Mouse (Mus musculus): Measurements from ENCODE around the gene Mtch1. TPM values are rescaled to one million over a fixed set of nuclear protein-coding genes. Genes with fewer than 3 reads are reported as not detected.
"Not testable (repeated sequence)": the region's sequence is repeated elsewhere in the genome, so short reads cannot be mapped to it uniquely, and the experiment has no call there.

The Mtch1 gene
- total and polyA plus RNA-seq, 3 experiments: 143 to 233 (median 147) TPM

DNA sequence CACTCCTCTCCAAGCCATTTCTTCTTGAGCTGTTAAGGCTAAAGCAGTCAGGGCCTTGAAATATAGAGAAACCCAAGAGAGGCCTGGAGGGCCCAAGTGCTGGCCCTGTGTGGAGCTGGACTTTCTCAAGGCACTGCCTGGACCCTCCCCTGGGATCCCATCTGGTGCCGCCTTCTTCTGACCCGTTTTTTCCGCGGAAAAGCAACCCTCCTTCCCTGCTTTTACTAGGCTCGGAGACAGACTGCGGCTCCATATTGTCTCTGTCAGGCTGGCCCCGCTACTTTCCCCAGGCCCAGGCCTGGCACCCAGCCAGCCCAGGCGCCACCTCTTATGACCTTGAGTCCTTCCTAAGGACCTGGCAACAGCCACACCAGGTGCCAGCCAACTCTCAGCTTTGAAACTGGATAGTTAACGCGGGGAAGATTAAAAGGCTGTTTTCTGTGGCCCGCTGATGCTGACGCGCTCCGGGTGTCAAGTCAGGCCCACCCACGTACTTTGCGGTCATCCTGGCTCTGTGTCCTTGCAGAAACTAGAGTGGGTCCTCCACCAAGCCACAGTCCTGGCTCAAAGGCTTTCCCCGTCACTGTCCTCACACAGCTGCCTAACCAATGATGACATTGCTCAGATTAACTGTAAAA is 8.2 kb upstream of the Mtch1 start:
- DNase-seq (ENCODE audit: low read depth, low spot score): no peak
- Histone ChIP-seq H3K27me3 (ENCODE audit: control insufficient read depth in 1 of 2, insufficient read depth in 2 of 2, low read length in 2 of 2) (peaks cover 2% of the 10 kb centered on the region in 2 experiments; a peak in 2 of 4 replicates), H3K27ac (ENCODE audit: control insufficient read depth, low read depth, low read length) (no peak overlapping the region), H3K36me3 (ENCODE audit: control insufficient read depth in 1 of 2, insufficient read depth in 2 of 2, low read length in 2 of 2) (peaks cover 0 to 2% of the 10 kb centered on the region in 2 experiments; a peak in 2 of 4 replicates), H3K79me2 (ENCODE audit: control insufficient read depth, insufficient read depth, low read length, poor library complexity) (no peaks in the 10 kb centered on the region), H3K4me1 (ENCODE audit: control insufficient read depth in 1 of 2, insufficient read depth in 2 of 2, low read length in 2 of 2) (peaks cover 0 to 2% of the 10 kb centered on the region in 2 experiments; a peak in 2 of 4 replicates), H3K9ac (ENCODE audit: control insufficient read depth, low read depth, low read length, poor library complexity, severe bottlenecking) (no peak overlapping the region), H3K4me3 (ENCODE audit: control insufficient read depth in 1 of 2, insufficient read depth in 1 of 2, low read depth in 2 of 2, low read length in 2 of 2) (no peak overlapping the region), H3K9me3 (replicated peaks; ENCODE audit: insufficient read depth, low read length) (no peaks in the 10 kb centered on the region)
- no peak for TF ChIP-seq GABPA (IDR thresholded peaks at IDR 0.05; ENCODE audit: low read depth, low read length)

DNA sequence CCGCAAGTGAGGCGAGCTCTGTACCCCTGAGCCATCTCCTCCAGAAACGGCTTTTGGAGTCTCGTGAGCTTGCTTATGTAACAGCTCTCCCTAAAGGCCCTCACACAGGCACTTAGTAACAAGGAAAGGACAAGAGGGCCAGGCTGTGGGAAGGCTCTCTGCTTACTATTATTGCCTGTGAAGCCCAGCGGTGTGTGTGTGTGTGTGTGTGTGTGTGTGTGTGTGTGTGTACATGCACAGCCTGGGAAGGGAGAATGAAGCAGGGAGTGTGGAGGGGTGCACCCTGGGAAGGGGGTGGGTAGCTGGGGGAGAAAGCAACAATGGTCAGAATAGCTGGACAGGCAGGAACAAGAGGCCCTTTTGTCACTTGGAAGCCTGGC is 7.7 kb upstream of the Mtch1 start:
- Histone ChIP-seq H3K4me3 (ENCODE audit: control insufficient read depth in 1 of 2, insufficient read depth in 1 of 2, low read depth in 2 of 2, low read length in 2 of 2) (no peak overlapping the region), H3K9ac (ENCODE audit: control insufficient read depth, low read depth, low read length, poor library complexity, severe bottlenecking) (no peak overlapping the region), H3K27ac (ENCODE audit: control insufficient read depth, low read depth, low read length) (no peak overlapping the region), H3K4me1 (ENCODE audit: control insufficient read depth in 1 of 2, insufficient read depth in 2 of 2, low read length in 2 of 2) (no peaks in the 10 kb centered on the region), H3K27me3 (ENCODE audit: control insufficient read depth in 1 of 2, insufficient read depth in 2 of 2, low read length in 2 of 2) (peaks cover 2% of the 10 kb centered on the region in 2 experiments; a peak in 2 of 4 replicates), H3K9me3 (replicated peaks; ENCODE audit: insufficient read depth, low read length) (no peaks in the 10 kb centered on the region), H3K79me2 (ENCODE audit: control insufficient read depth, insufficient read depth, low read length, poor library complexity) (no peaks in the 10 kb centered on the region), H3K36me3 (ENCODE audit: control insufficient read depth in 1 of 2, insufficient read depth in 2 of 2, low read length in 2 of 2) (no peaks in the 10 kb centered on the region)
- no peak for TF ChIP-seq HCFC1 (IDR thresholded peaks at IDR 0.05; ENCODE audit: low read depth, low read length)
- no peak for TF ChIP-seq KAT2A (conservative IDR thresholded peaks at IDR 0.05; ENCODE audit: low read depth, low read length)
- TF ChIP-seq TAL1 (IDR thresholded peaks at IDR 0.05; ENCODE audit: low read length): no peak
- TF ChIP-seq POLR2AphosphoS5 (IDR thresholded peaks at IDR 0.05; ENCODE audit: borderline replicate concordance, low read depth, low read length): no peak
- TF ChIP-seq MYC (IDR thresholded peaks at IDR 0.05; ENCODE audit: low read depth, low read length): no peak
- no peak for TF ChIP-seq ELF1 (IDR thresholded peaks at IDR 0.05; ENCODE audit: low read depth, low read length)
- no peak for TF ChIP-seq MAZ (IDR thresholded peaks at IDR 0.05; ENCODE audit: low read depth, low read length)
- TF ChIP-seq MYB (IDR thresholded peaks at IDR 0.05; ENCODE audit: low read depth, low read length): no peak
- TF ChIP-seq GABPA (IDR thresholded peaks at IDR 0.05; ENCODE audit: low read depth, low read length): no peak
- TF ChIP-seq ZC3H11A (IDR thresholded peaks at IDR 0.05; ENCODE audit: low read depth, low read length): no peak
- TF ChIP-seq SMC3 (IDR thresholded peaks at IDR 0.05; ENCODE audit: low read depth, low read length): no peak
- TF ChIP-seq POLR2A (IDR thresholded peaks at IDR 0.05; ENCODE audit: control insufficient read depth in 1 of 2, insufficient read depth in 1 of 2, low read depth in 1 of 2, low read length in 2 of 2, poor library complexity in 1 of 2): no peak
- no peak for TF ChIP-seq GATA1 (IDR thresholded peaks at IDR 0.05; ENCODE audit: low read depth, low read length)
- no peak for DNase-seq (ENCODE audit: low read depth, low spot score)

DNA sequence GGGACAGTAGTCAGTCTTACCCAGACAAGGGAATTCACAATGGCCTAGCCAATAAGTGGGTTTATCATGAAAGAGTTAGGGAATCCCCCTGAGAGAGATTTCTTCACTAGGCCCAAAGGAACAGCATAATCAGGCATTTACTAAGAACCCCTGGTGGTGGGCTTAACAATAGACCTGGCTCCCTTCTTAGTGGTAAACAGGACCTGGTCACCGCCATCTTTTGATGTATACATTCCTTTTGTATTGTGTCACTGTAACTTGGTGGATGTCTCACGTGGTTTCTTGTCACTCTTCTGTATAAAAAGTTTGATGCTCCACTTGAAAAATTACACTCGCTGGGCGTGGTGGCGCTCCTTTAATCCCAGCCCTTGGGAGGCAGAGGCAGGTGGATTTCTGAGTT is 3.3 kb upstream of the Mtch1 start:
- not testable (repeated sequence) for H3K9me3 ChIP-seq (replicated peaks; ENCODE audit: insufficient read depth, low read length); H3K4me3 ChIP-seq (ENCODE audit: control insufficient read depth in 1 of 2, insufficient read depth in 1 of 2, low read depth in 2 of 2, low read length in 2 of 2); H3K36me3 ChIP-seq (ENCODE audit: control insufficient read depth in 1 of 2, insufficient read depth in 2 of 2, low read length in 2 of 2); DNase-seq (ENCODE audit: low read depth, low spot score); H3K27me3 ChIP-seq (ENCODE audit: control insufficient read depth in 1 of 2, insufficient read depth in 2 of 2, low read length in 2 of 2); H3K9ac ChIP-seq (ENCODE audit: control insufficient read depth, low read depth, low read length, poor library complexity, severe bottlenecking); H3K27ac ChIP-seq (ENCODE audit: control insufficient read depth, low read depth, low read length)
- peaks cover 16% of the 10 kb centered on the region for H3K79me2 ChIP-seq (ENCODE audit: control insufficient read depth, insufficient read depth, low read length, poor library complexity)
- H3K4me1 ChIP-seq (ENCODE audit: control insufficient read depth in 1 of 2, insufficient read depth in 2 of 2, low read length in 2 of 2): peaks cover 2 to 14% of the 10 kb centered on the region in 2 experiments; a peak in 3 of 4 replicates
